Comparison of ENCODE assay signal across 8 mouse cellular contexts in the genomic region with DNA sequence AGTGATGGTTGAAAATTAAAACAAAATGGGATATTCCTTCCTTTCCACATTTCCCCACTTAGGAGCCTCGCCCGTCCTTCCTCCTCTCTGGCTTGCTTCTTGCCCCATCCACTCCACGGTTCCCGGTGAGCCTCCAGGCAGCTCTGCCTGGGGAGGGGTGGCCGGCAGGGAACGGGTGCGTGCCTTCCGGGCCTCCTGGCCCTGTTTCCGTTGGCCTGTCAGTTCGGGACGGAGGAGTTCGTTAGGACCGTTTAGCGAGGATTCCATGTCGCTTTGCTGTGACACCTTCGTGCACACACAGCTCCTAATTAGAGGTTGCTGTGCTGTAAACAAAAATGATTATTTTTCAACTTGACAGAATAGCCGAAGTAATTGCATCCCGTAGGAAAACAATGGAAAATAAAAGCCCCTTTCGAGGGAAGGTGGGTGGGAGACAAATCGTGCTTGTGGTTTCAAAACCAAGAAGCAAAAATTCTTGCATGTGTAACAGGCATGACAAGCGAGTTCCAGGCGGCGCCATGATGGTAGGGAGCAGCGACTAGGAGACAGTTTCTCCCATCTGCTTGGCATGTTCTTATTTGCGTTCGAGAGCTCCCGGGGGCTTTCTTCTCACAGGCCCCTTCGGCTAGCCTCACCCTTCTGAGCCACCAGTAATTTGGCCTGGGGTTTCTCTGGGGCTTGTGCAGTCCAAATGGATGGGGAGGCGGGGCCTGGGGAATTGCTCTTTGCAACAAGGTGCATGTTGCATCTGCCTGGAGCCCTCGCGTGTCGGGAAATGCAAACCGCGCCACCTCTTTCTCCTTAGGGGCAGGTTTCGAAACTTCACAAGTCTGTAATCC. TPM values are rescaled to one million over a fixed set of nuclear protein-coding genes. Genes with fewer than 3 reads are reported as not detected.
DNase-seq lines count a peak whose midpoint lies in the region; ATAC-seq and TF ChIP-seq lines count a peak whose summit lies in the region.

No protein-coding gene starts in this region.

- H3K4me1 ChIP-seq in lung, adult 2 months (ENCODE audit: control insufficient read depth, insufficient read depth, low read length) = no peaks in the 10 kb centered on the region; the same call in 1 of the 2 replicates
- peaks cover 39% of the 10 kb centered on the region for H3K4me1 ChIP-seq in hindbrain, embryonic 12.5 days
- peaks cover 45% of the 10 kb centered on the region for H3K4me1 ChIP-seq in midbrain, embryonic 15.5 days

- TF ChIP-seq CTCF in lung, adult 2 months (IDR thresholded peaks at IDR 0.05; ENCODE audit: insufficient read depth, low read length) = no peak

- 11% methylated on average over 35 of the region's 35 CpGs for WGBS in lung, adult 2 months
- WGBS in hindbrain, embryonic 12.5 days = 7% methylated on average over 35 of the region's 35 CpGs
- 4% methylated on average over 35 of the region's 35 CpGs for WGBS in midbrain, embryonic 15.5 days

- peak overlapping the region; percentile 95 for H3K27ac ChIP-seq in hindbrain, embryonic 12.5 days
- H3K27ac ChIP-seq in midbrain, embryonic 15.5 days = peak overlapping the region; percentile 99

- H3K9ac ChIP-seq in hindbrain, embryonic 12.5 days = peak overlapping the region; percentile 80
- H3K9ac ChIP-seq in midbrain, embryonic 15.5 days = peak overlapping the region; percentile 89

- peak overlapping the region; percentile 76 for H3K4me2 ChIP-seq in hindbrain, embryonic 12.5 days (replicated peaks)
- H3K4me2 ChIP-seq in midbrain, embryonic 15.5 days = peak overlapping the region; percentile 73

- peak; percentile 14 for DNase-seq in adrenal gland, postnatal 10 days
- DNase-seq in adrenal gland, postnatal 14 days = no peak
- no peak for DNase-seq in lung, adult 2 months
- no peak for DNase-seq in lung, postnatal 10 days
- DNase-seq in thymus, postnatal 4 days = no peak
- no peak for DNase-seq in gastrocnemius, adult 18-20 months (ENCODE audit: low spot score)

- H3K9me3 ChIP-seq in hindbrain, embryonic 12.5 days (replicated peaks) = no peaks in the 10 kb centered on the region
- no peaks in the 10 kb centered on the region for H3K9me3 ChIP-seq in midbrain, embryonic 15.5 days

- H3K36me3 ChIP-seq in hindbrain, embryonic 12.5 days = 0 out of 2 replicates have a peak, but pooled peaks cover 4% of the 10 kb centered on the region
- 0 out of 2 replicates have a peak, but pooled peaks cover 2% of the 10 kb centered on the region for H3K36me3 ChIP-seq in midbrain, embryonic 15.5 days (replicated peaks)

- no peak for ATAC-seq in hindbrain, embryonic 12.5 days (ENCODE audit: low FRiP score)
- 0 out of 2 replicates have a peak, but pooled peaks have one; percentile 7 for ATAC-seq in midbrain, embryonic 15.5 days (replicated peaks)

- no peak for TF ChIP-seq POLR2A in lung, adult 2 months (IDR thresholded peaks at IDR 0.05; ENCODE audit: borderline replicate concordance, extremely low read depth, low read depth, low read length)

- H3K27me3 ChIP-seq in hindbrain, embryonic 12.5 days = peaks cover 7% of the 10 kb centered on the region; the same call in 1 of the 2 replicates
- no peaks in the 10 kb centered on the region for H3K27me3 ChIP-seq in midbrain, embryonic 15.5 days (replicated peaks)

- peak overlapping the region; percentile 43 for H3K4me3 ChIP-seq in lung, adult 2 months (replicated peaks; ENCODE audit: extremely low read depth, low read depth, low read length)
- H3K4me3 ChIP-seq in hindbrain, embryonic 12.5 days = peak overlapping the region; percentile 73
- peak overlapping the region; percentile 94 for H3K4me3 ChIP-seq in midbrain, embryonic 15.5 days

RNA-seq across cellular contexts. Expression of a gene that starts 3.0 kb away (rescaled TPM):
- 10 to 100 TPM; 40.4 to 60.8 TPM for total RNA-seq in adrenal gland, postnatal 10 days (2021)
- 39.3 and 44.6 TPM in 2 replicates for total RNA-seq in adrenal gland, postnatal 14 days (2021)
- 31.8 and 38.4 TPM in 2 replicates for polyA plus RNA-seq in lung, adult 2 months (2012; rRNA removed)
- polyA plus RNA-seq in hindbrain, embryonic 12.5 days (2016; fragmentation: Nextera tagmentation; extraction: Ambion mirVana) = 91.6 and 101 TPM in 2 replicates
- 242 and 245 TPM in 2 replicates for polyA plus RNA-seq in midbrain, embryonic 15.5 days (2015; fragmentation: Nextera tagmentation; extraction: Ambion mirVana)
- total RNA-seq in gastrocnemius, adult 18-20 months (2021) = 1 to 10 TPM; 5.3 to 6.8 TPM

Comparison
In these comparisons a context has a peak if more than half of its experiments do, and no peak if none do; other contexts are left out.
1. H3K4me3 ChIP-seq: peak in every context shown above with its lines; median percentile 94 in midbrain, embryonic 15.5 days; 73 in hindbrain, embryonic 12.5 days; 43 in lung, adult 2 months.